Mouse (Mus musculus) erythroblast, embryonic 14.5 days (primary cell): ENCODE measurements at regions not wholly inside any gene's neighbourhood (a gene's known extent, or its start where the extent isn't known, plus 50 kb on each side); places are given as distances from the start of the nearest gene placed in this dataset.

Experiments
- GATA1 ChIP-seq: IDR thresholded peaks from 2 replicates; pipeline ENCODE4 v1.6.1; 2012; ENCODE audit warnings: low read length, inconsistent platforms, mixed read lengths
- TAL1 ChIP-seq: IDR thresholded peaks from 3 replicates; pipeline ENCODE4 v1.6.1; 2012; ENCODE audit warnings: low read length, inconsistent platforms, mixed read lengths

DNA sequence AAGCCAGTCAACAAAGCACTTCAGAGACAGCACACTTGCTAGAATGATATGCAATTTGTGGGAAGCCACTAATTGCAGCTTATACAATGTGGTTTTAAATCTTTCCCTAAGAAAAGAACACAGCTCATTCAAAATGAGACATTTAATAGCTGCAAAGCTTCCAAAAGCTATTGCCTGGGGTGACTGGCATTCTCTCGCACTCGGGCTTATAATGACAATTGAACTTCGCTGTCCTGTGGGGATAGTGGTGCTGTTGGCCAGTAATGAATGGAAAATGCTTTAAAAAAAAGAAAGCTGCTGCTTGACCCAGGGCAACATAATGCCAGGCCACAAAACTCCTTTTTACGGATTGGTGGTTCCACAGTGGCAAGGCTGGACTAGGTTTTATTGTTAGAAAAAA, 321.0 kb upstream of the Mctp2 start:
- TF ChIP-seq TAL1 (no peak), GATA1 (no peak)
